Mouse (Mus musculus): ENCODE results near the gene Mylk. TPM values are rescaled to one million over a fixed set of nuclear protein-coding genes. Genes with fewer than 3 reads are reported as not detected.

Mylk gene
- polyA plus RNA-seq, 1 experiment from 2014 or later = 4.1 TPM

DNA sequence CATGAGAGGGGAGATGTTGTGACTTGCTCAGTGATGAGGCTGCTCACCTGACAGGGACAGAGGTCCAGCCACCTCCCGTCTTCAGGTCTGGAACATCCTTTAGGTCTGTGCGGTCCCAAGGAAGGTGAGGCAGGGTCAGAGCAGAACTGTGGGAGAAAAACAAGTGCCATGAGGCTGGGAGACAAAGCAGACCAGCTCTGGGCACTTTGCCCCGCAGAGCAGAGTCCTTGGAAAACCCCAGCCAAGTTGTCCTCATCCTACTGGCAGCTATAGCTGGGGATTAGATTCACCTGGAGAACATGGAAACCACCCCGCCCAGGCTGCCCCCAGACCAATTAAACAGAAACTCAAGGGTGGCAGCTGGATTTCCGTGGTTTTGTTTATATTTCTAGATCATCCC is 195.4 kb downstream of the Mylk start:
- Histone ChIP-seq H3K9ac (no peak overlapping the region), H3K4me1 (no peaks in the 10 kb centered on the region), H3K4me2 (no peak overlapping the region), H3K4me3 (no peak overlapping the region), H3K27ac (no peak overlapping the region), H3K9me3 (no peaks in the 10 kb centered on the region), H3K27me3 (replicated peaks) (no peaks in the 10 kb centered on the region), H3K36me3 (replicated peaks) (no peaks in the 10 kb centered on the region)
- ATAC-seq (replicated peaks) = no peak
- WGBS = 82% methylated on average over 5 of the region's 5 CpGs

DNA sequence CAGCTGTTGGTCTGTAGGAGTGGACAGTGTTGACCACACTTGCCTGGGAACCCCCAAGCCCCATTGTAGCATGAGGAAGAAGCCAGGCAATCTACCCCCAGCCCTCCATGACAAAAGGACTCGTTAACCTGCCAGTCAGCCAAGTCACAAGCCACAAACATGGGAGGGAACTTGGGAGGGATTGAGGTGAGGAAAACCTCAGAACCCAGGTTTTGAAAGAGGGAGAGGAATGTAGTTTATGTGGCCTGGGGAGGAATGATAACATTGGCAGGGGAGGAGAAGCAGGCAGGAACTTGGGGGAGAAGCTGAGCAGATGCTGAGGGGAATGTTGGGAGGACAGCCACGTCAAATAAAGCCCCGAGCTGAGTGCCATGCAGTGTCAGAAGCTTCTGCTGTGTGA is 196.9 kb downstream of the Mylk start:
- no peak for ATAC-seq (replicated peaks)
- Histone ChIP-seq H3K4me2 (no peak overlapping the region), H3K36me3 (replicated peaks) (no peaks in the 10 kb centered on the region), H3K4me3 (no peak overlapping the region), H3K27me3 (replicated peaks) (no peaks in the 10 kb centered on the region), H3K9ac (no peak overlapping the region), H3K9me3 (no peaks in the 10 kb centered on the region), H3K4me1 (no peaks in the 10 kb centered on the region), H3K27ac (no peak overlapping the region)
- 60% methylated on average over 3 of the region's 3 CpGs for WGBS

DNA sequence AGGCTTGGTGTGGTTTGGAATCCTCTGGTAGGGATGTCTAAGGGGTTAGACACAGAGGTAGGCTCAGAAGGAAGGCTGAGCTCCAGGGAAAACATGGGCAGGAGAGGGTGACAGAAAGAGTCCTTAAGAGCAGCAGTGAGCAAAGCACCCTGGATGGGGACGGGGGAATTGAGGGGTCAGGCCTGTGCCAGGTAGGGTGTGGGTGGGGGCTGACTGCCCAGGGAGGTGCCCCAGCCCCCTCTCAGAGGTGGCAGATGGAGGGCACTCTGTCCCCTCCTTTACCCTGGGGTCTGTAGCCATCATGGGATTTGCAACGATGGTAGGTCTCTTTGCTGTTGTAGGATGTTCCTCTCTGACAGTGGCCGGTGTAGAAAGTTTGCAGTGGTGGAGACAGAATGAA is 201.3 kb downstream of the Mylk start:
- ATAC-seq (replicated peaks) = no peak
- no peak overlapping the region for H3K9ac ChIP-seq
- H3K4me1 ChIP-seq = no peaks in the 10 kb centered on the region
- no peak overlapping the region for H3K4me3 ChIP-seq
- H3K4me2 ChIP-seq = no peak overlapping the region
- H3K9me3 ChIP-seq = no peaks in the 10 kb centered on the region
- no peaks in the 10 kb centered on the region for H3K36me3 ChIP-seq (replicated peaks)
- H3K27ac ChIP-seq = no peak overlapping the region
- WGBS = 92% methylated on average over 3 of the region's 3 CpGs
- no peaks in the 10 kb centered on the region for H3K27me3 ChIP-seq (replicated peaks)

DNA sequence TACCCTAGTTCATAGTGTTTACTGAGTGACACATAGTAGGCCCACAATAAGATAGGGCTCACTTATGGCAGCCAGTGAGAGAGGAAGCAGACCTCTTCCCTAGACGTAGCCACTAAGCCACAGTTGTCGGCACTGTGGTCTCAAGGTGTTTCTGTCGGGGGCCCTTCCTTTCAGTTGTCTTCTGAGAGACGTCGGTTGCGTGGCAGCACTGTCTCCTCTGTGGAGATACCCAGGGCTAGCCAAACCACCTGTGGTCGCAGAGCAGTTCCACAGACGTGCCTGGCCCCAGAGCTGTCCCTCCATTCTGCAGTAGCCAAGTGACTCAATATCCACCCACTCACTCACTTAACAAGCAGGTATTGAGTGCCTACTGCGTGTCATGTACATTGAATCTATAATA is 205.9 kb downstream of the Mylk start:
- H3K4me1 ChIP-seq = no peaks in the 10 kb centered on the region
- no peak overlapping the region for H3K27ac ChIP-seq
- no peak overlapping the region for H3K4me3 ChIP-seq
- no peak overlapping the region for H3K9ac ChIP-seq
- no peaks in the 10 kb centered on the region for H3K27me3 ChIP-seq (replicated peaks)
- ATAC-seq (replicated peaks) = no peak
- H3K4me2 ChIP-seq = no peak overlapping the region
- H3K9me3 ChIP-seq = no peaks in the 10 kb centered on the region
- 93% methylated on average over 9 of the region's 9 CpGs for WGBS
- H3K36me3 ChIP-seq (replicated peaks) = no peaks in the 10 kb centered on the region

DNA sequence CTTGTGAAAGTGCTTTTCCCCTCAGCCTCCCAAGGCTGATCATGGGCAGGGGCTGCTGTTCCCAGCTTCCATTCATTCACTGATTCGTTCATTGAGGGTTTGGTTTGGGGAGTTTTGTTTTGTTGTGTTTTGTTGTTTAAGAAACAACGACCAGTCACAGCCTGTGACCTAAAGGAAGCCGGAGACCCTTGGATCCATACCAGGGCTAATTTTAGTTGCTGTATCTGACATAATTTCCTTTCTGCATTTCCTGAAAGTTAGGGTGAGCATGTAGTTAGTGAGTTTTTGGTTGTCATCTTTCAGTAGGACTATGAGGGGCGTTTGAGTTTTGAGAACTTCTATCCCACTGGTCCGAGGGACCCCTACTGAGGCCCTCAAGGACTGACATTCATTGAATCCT is 207.2 kb downstream of the Mylk start:
- 78% methylated on average over 5 of the region's 5 CpGs for WGBS
- no peaks in the 10 kb centered on the region for H3K4me1 ChIP-seq
- no peak overlapping the region for H3K4me3 ChIP-seq
- H3K9me3 ChIP-seq = no peaks in the 10 kb centered on the region
- H3K27ac ChIP-seq = no peak overlapping the region
- H3K9ac ChIP-seq = no peak overlapping the region
- no peak overlapping the region for H3K4me2 ChIP-seq
- H3K36me3 ChIP-seq (replicated peaks) = no peaks in the 10 kb centered on the region
- H3K27me3 ChIP-seq (replicated peaks) = no peaks in the 10 kb centered on the region
- ATAC-seq (replicated peaks) = no peak

DNA sequence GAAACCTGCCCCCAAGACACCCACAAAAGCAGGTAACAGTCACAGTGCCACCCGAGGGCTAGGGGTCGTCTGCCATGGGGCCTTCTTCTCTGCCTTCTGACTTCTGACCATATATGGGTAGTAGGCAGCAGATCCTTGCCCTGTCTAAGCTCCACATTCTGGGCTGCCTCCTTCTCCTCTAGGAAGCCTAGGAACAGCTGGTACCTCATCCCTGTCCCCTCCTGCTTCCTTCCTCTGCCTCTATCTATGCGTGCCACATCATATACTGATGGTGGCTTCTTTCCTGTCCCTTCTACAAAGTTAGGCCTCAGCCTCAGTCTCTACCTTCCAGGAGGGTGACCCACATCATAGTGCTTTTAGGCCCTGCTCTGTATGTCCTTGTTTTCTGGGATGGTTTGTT is 207.8 kb downstream of the Mylk start:
- Histone ChIP-seq H3K4me2 (no peak overlapping the region), H3K9me3 (no peaks in the 10 kb centered on the region), H3K27ac (no peak overlapping the region), H3K27me3 (replicated peaks) (no peaks in the 10 kb centered on the region), H3K9ac (no peak overlapping the region), H3K36me3 (replicated peaks) (no peaks in the 10 kb centered on the region), H3K4me3 (no peak overlapping the region), H3K4me1 (no peaks in the 10 kb centered on the region)
- ATAC-seq (replicated peaks) = no peak
- 86% methylated on average over 3 of the region's 3 CpGs for WGBS

DNA sequence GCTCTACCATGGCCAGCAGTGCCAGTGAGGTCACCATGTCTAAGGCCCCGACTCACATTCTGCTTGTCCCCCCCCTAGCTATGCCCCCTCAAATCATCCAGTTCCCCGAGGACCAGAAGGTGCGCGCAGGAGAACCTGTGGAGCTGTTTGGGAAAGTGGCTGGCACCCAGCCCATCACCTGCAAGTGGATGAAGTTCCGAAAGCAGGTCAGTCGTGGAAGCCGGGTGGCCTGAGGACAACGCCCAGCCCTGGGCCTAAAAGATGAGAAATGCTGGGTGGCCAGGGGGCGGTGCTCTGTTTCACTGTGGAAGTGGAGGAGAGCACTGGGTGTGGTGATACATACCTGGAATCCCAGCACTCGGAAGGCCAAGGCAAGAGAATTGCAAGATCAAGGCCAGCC is 208.5 kb downstream of the Mylk start:
- WGBS = 93% methylated on average over 10 of the region's 10 CpGs

DNA sequence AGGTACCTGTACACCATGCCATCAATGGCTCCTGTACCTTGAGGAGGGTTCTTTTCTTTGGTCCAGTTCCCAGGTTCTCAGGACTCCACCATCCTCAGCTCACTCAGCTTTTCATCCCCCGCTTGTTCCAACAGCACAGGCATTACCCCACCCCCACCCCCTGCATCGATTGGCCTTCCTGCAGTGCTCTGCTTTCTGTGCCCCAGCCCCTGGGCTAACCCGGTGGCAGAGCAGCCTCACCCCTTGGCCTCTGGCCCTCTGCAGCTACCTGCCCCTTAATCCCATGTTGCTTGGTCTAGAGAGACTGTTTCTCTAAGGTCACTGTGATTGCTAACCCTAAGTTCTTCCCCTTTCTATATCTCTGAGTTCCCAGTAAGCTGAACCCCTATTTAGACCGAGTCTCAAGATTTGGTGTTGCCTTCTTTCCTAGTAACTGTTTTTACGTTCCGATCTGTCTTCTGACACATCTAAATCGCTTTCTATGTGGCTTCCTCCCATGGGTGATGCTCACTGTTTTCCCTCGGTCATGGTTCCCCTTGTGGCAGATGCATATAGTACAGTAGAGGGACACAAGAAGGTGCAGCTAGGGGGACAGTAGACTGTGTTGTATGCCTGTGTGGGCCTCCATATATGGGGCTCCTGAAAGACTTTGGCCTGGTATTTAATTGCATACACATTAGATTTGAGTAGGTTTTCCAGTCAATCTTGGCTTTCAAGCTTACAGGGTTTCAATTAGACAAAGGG is 212.6 kb downstream of the Mylk start:
- Histone ChIP-seq H3K27me3 (replicated peaks) (no peaks in the 10 kb centered on the region), H3K4me1 (peaks cover 7% of the 10 kb centered on the region), H3K9me3 (no peaks in the 10 kb centered on the region), H3K9ac (no peak overlapping the region), H3K27ac (no peak overlapping the region), H3K4me3 (no peak overlapping the region), H3K4me2 (no peak overlapping the region), H3K36me3 (replicated peaks) (no peaks in the 10 kb centered on the region)
- no peak for ATAC-seq (replicated peaks)
- WGBS = 77% methylated on average over 8 of the region's 8 CpGs

More for the DNA sequence above, 208.5 kb downstream of the Mylk start:
- no peak for ATAC-seq (replicated peaks)
- Histone ChIP-seq H3K9ac (no peak overlapping the region), H3K36me3 (replicated peaks) (no peaks in the 10 kb centered on the region), H3K4me2 (no peak overlapping the region), H3K27me3 (replicated peaks) (no peaks in the 10 kb centered on the region), H3K4me1 (peaks cover 2% of the 10 kb centered on the region), H3K4me3 (no peak overlapping the region), H3K27ac (no peak overlapping the region), H3K9me3 (no peaks in the 10 kb centered on the region)

DNA sequence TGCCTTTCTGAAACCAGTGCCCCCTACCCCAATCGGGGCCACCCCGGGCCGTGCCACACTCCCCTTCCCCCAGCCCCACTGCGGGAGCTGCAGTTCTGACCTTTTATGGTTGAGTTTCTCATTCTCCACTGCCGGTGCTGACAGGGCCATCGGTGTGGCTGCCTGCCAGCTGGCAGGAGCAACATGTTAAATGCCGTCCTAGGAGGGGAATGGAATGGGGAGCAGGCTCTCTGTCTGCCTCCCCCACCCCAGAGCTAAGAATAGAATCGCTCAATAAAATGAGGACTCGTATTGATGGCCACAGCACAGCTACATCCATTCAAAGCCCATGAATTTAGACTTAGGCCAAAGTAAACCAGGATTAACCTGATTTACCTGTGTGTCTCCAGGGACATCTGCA is 213.7 kb downstream of the Mylk start:
- Histone ChIP-seq H3K9me3 (no peaks in the 10 kb centered on the region), H3K27ac (no peak overlapping the region), H3K4me2 (no peak overlapping the region), H3K36me3 (replicated peaks) (no peaks in the 10 kb centered on the region), H3K27me3 (replicated peaks) (no peaks in the 10 kb centered on the region), H3K4me1 (peaks cover 7% of the 10 kb centered on the region), H3K9ac (no peak overlapping the region), H3K4me3 (no peak overlapping the region)
- ATAC-seq (replicated peaks) = no peak
- WGBS = 41% methylated on average over 9 of the region's 9 CpGs

DNA sequence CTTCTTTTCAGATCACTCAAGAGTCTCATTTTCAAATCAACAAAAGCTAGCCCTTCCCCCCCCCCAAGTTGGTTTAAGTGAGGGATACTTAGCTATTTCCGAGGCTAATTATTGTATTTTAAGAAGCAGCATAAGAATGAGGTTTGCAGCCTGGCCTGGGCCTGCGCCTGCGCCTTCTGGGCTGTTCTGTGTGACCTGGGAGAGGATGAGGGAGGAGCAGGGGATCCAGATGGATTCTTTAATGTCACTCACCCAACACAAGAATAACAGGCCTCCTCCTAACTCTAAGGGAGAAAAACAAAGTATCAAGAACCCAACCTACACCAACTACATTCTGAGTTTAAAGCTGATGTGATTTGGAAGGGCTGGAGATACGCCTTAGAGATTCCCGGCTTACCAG is 214.3 kb downstream of the Mylk start:
- Histone ChIP-seq H3K9ac (no peak overlapping the region), H3K4me1 (peaks cover 7% of the 10 kb centered on the region), H3K4me2 (no peak overlapping the region), H3K9me3 (no peaks in the 10 kb centered on the region), H3K4me3 (no peak overlapping the region), H3K36me3 (replicated peaks) (no peaks in the 10 kb centered on the region), H3K27me3 (replicated peaks) (no peaks in the 10 kb centered on the region), H3K27ac (no peak overlapping the region)
- no peak for ATAC-seq (replicated peaks)
- 81% methylated on average over 5 of the region's 5 CpGs for WGBS

DNA sequence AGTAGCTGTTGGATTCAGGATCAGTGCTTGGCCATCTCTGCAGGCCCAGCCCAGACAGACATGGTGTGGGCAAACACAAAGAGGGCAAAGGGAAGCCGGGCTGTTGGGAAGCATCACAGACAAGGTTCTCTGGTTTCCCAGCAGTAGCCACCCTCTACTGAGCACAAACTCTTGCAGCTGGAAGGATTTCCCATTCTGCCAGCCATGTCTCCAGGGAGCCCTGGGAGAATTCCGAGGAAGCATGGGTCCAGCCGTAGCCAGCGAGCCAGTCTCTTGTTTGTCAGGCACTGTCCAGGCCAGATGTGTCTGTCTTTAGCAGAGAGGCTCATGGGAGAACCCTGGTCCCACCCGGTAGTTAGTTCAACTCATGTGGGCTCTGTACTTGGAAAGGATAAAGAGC is 215.2 kb downstream of the Mylk start:
- H3K9ac ChIP-seq = no peak overlapping the region
- H3K4me1 ChIP-seq = peaks cover 7% of the 10 kb centered on the region
- H3K4me3 ChIP-seq = no peak overlapping the region
- no peak overlapping the region for H3K4me2 ChIP-seq
- no peaks in the 10 kb centered on the region for H3K36me3 ChIP-seq (replicated peaks)
- no peaks in the 10 kb centered on the region for H3K9me3 ChIP-seq
- whole genome bisulfite sequencing = 78% methylated on average over 5 of the region's 5 CpGs
- no peaks in the 10 kb centered on the region for H3K27me3 ChIP-seq (replicated peaks)
- no peak overlapping the region for H3K27ac ChIP-seq
- no peak for ATAC-seq (replicated peaks)

DNA sequence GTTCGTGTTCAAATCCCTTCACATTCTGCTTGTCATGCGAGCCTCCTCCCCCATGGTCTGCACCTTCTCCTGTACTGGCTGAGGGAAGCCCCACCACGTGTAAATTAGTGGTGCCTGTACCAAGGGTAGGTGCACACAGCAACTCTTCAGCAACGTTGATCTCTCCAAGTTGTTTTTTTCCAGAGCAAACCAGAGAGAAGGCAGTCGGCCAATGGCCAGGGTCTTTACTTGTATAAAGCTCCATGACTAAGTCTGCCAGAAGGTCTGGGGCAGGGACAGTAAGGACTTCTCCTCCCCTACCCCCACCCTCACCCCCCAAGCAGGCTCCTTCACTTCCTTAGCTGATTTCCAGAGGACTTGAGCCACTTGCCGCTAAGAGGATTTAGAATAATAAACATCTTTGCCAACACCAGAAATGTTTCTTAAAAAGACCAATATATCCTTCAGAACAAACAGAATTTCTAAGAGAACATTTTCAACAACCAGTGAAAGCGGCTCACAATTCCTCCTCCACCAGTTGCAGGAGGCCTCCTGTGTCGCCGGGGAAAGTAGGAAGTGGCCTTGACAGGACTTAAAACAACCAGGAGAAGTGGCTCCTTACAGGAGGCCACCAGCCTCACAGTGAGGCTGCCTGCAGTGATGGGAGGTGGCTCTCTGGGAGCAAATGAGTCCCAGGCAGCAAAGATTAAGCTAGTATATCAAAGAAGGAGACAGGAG is 216.0 kb downstream of the Mylk start:
- 65% methylated on average over 9 of the region's 9 CpGs for WGBS
- no peaks in the 10 kb centered on the region for H3K27me3 ChIP-seq (replicated peaks)
- no peak for ATAC-seq (replicated peaks)

DNA sequence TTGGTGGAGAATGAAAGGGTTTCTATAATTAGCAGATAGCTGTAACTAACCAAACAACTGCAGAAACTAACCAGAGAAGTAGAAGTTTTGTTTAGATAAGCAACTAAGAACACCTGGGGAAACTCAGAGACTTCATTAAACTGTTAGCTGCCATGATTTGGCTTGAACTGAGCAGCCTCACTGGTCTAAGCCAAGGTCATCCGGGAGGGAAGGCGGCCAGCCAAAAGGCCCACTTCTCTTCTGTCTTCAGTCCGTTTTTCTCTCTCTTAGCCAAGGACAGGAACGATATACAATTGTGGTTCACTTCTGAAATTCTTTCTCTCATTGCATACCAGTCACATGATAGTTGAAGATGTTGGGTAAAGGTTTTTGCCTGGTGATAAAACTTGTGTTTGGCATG is 217.3 kb downstream of the Mylk start:
- no peaks in the 10 kb centered on the region for H3K36me3 ChIP-seq (replicated peaks)

More for the DNA sequence above, 216.0 kb downstream of the Mylk start:
- H3K9me3 ChIP-seq = no peaks in the 10 kb centered on the region
- peaks cover 7% of the 10 kb centered on the region for H3K4me1 ChIP-seq
- H3K4me3 ChIP-seq = no peak overlapping the region
- H3K9ac ChIP-seq = no peak overlapping the region
- no peak overlapping the region for H3K4me2 ChIP-seq
- no peak overlapping the region for H3K27ac ChIP-seq
- no peaks in the 10 kb centered on the region for H3K36me3 ChIP-seq (replicated peaks)

More for the DNA sequence above, 217.3 kb downstream of the Mylk start:
- no peak overlapping the region for H3K9ac ChIP-seq
- no peak overlapping the region for H3K4me2 ChIP-seq
- ATAC-seq (replicated peaks) = no peak
- 88% methylated on average over 4 of the region's 4 CpGs for WGBS
- H3K4me3 ChIP-seq = no peak overlapping the region
- H3K27me3 ChIP-seq (replicated peaks) = no peaks in the 10 kb centered on the region
- no peaks in the 10 kb centered on the region for H3K9me3 ChIP-seq
- H3K4me1 ChIP-seq = peaks cover 7% of the 10 kb centered on the region
- no peak overlapping the region for H3K27ac ChIP-seq

Data from midbrain, embryonic 15.5 days (tissue).